Mouse (Mus musculus) ES-Bruce4 (cell line): ENCODE results near the gene Pigf. TPM values are rescaled to one million over a fixed set of nuclear protein-coding genes. Genes with fewer than 3 reads are reported as not detected.

Experiments used
- H3K27ac ChIP-seq: 2 replicates; pipeline ENCODE4 v1.5.1; 2012; ENCODE audit warnings: low read length, inconsistent platforms; ENCODE audit not compliant: insufficient read depth
- H3K27me3 ChIP-seq: 2 replicates; pipeline ENCODE4 v1.6.1; 2012; ENCODE audit warnings: mild to moderate bottlenecking, low read length, inconsistent platforms; ENCODE audit not compliant: control insufficient read depth, poor library complexity, insufficient read depth, severe bottlenecking
- H3K36me3 ChIP-seq: 2 replicates; pipeline ENCODE4 v1.6.1; 2012; ENCODE audit warnings: inconsistent platforms, mild to moderate bottlenecking, low read length, moderate library complexity; ENCODE audit not compliant: control insufficient read depth, poor library complexity, insufficient read depth, severe bottlenecking
- H3K4me1 ChIP-seq: one replicate; pipeline ENCODE4 v1.8.1; 2011; ENCODE audit warnings: low read length; ENCODE audit not compliant: control insufficient read depth, insufficient read depth
- H3K4me3 ChIP-seq: 2 replicates; pipeline ENCODE4 v1.5.1; 2011; ENCODE audit warnings: low read depth, mild to moderate bottlenecking, low read length
- H3K9ac ChIP-seq: 2 replicates; pipeline ENCODE4 v1.6.1; 2012; ENCODE audit warnings: low read depth, mild to moderate bottlenecking, inconsistent platforms; ENCODE audit not compliant: poor library complexity, severe bottlenecking
- H3K9me3 ChIP-seq: replicated peaks from 2 replicates; pipeline ENCODE4 v1.6.1; 2012; ENCODE audit warnings: mild to moderate bottlenecking, low read length, inconsistent platforms; ENCODE audit not compliant: control insufficient read depth, poor library complexity, insufficient read depth, severe bottlenecking
- CTCF ChIP-seq: IDR thresholded peaks from one replicate; pipeline ENCODE4 v1.8.1; 2011; ENCODE audit warnings: low read depth, low read length
- EP300 ChIP-seq: IDR thresholded peaks from 2 replicates; pipeline ENCODE4 v1.6.1; 2011; ENCODE audit warnings: low read depth, low read length; ENCODE audit not compliant: insufficient read depth
- POLR2A ChIP-seq: IDR thresholded peaks from one replicate; pipeline ENCODE4 v1.8.1; 2011; ENCODE audit warnings: low read length; ENCODE audit not compliant: insufficient read depth
- polyA plus RNA-seq: library from polyadenylated mRNA; stranded (reverse); fragments of >200 nt; gene quantifications from 2 replicates; pipeline ENCODE4 v1.2.4, GENCODE M21; 2011; ENCODE audit warnings: low read depth; ENCODE audit not compliant: missing spikeins, insufficient read depth, insufficient read length

The Pigf gene
- polyA plus RNA-seq, 1 experiment, result 58.3 TPM

- Histone ChIP-seq H3K27ac (no peak overlapping the region), H3K27me3 (no peaks in the 10 kb centered on the region), H3K36me3 (no peaks in the 10 kb centered on the region), H3K9me3 (no peaks in the 10 kb centered on the region), H3K4me3 (no peak overlapping the region), H3K4me1 (no peaks in the 10 kb centered on the region), H3K9ac (no peak overlapping the region)
- TF ChIP-seq CTCF (peak; percentile 100), EP300 (peak; percentile 57; the same call in 1 of the 2 replicates), POLR2A (no peak)
Measured at GRCm38 (mm10) chr17:87044364-87044763, 19.2 kb upstream of the Pigf start.

GRCm38 (mm10) chr17:87041739-87042138, 16.5 kb upstream of the Pigf start:
- H3K4me3 ChIP-seq, result no peak overlapping the region; the same call in 1 of the 2 replicates
- TF ChIP-seq CTCF, result no peak
- no peak for TF ChIP-seq EP300
- TF ChIP-seq POLR2A, result no peak
- H3K9me3 ChIP-seq, result no peaks in the 10 kb centered on the region
- no peak overlapping the region for H3K9ac ChIP-seq
- H3K36me3 ChIP-seq, result no peaks in the 10 kb centered on the region
- no peaks in the 10 kb centered on the region for H3K4me1 ChIP-seq
- no peaks in the 10 kb centered on the region for H3K27me3 ChIP-seq
- H3K27ac ChIP-seq, result no peak overlapping the region

GRCm38 (mm10) chr17:87038496-87038895, 13.3 kb upstream of the Pigf start:
- H3K4me3 ChIP-seq, result no peak overlapping the region

GRCm38 (mm10) chr17:87036141-87037073, 11.2 kb upstream of the Pigf start:
- Histone ChIP-seq H3K27ac (no peak overlapping the region), H3K27me3 (no peaks in the 10 kb centered on the region), H3K4me3 (no peak overlapping the region), H3K36me3 (peaks cover 10% of the 10 kb centered on the region), H3K4me1 (no peaks in the 10 kb centered on the region), H3K9ac (no peak overlapping the region), H3K9me3 (no peaks in the 10 kb centered on the region)
- peak; percentile 51 for TF ChIP-seq CTCF
- no peak for TF ChIP-seq EP300

More at GRCm38 (mm10) chr17:87038496-87038895, 13.3 kb upstream of the Pigf start:
- no peaks in the 10 kb centered on the region for H3K27me3 ChIP-seq
- no peak overlapping the region for H3K9ac ChIP-seq
- TF ChIP-seq POLR2A (no peak), CTCF (no peak), EP300 (no peak)
- no peak overlapping the region for H3K27ac ChIP-seq
- H3K4me1 ChIP-seq, result no peaks in the 10 kb centered on the region
- H3K36me3 ChIP-seq, result peaks cover 10% of the 10 kb centered on the region
- H3K9me3 ChIP-seq, result no peaks in the 10 kb centered on the region

GRCm38 (mm10) chr17:87024491-87025242, 539 bp downstream of the Pigf start:
- H3K4me1 ChIP-seq, result no peaks in the 10 kb centered on the region
- H3K4me3 ChIP-seq, result peak overlapping the region; percentile 63
- TF ChIP-seq EP300, result no peak
- no peak for TF ChIP-seq POLR2A
- no peak for TF ChIP-seq CTCF
- no peak overlapping the region for H3K27ac ChIP-seq
- H3K9ac ChIP-seq, result peak overlapping the region; percentile 77
- H3K9me3 ChIP-seq, result no peaks in the 10 kb centered on the region
- no peaks in the 10 kb centered on the region for H3K27me3 ChIP-seq
- H3K36me3 ChIP-seq, result peaks cover 34% of the 10 kb centered on the region
